Mouse (Mus musculus) heart, embryonic 11.5 days (tissue): Measurements from ENCODE around the gene Prf1. TPM values are rescaled to one million over a fixed set of nuclear protein-coding genes. Genes with fewer than 3 reads are reported as not detected.

Experiments used
- ATAC-seq: fragments of 200-750 bp; cut with Nextera tagmentation; replicated peaks from 2 replicates; pipeline ENCODE4 v1.8.0; 2017; ENCODE audit warnings: moderate library complexity; ENCODE audit not compliant: insufficient number of reproducible peaks, low FRiP score, low TSS enrichment
- H3K27ac ChIP-seq: fragments of 300-500 bp; sonication (generic); 2 replicates; pipeline ENCODE4 v1.5.1; 2014; ENCODE audit warnings: mild to moderate bottlenecking, low read depth, low read length
- H3K27me3 ChIP-seq: fragments of 300-500 bp; sonication (generic); 2 replicates; pipeline ENCODE4 v1.6.1; 2014; ENCODE audit warnings: mild to moderate bottlenecking, low read length, mixed read lengths; ENCODE audit not compliant: control insufficient read depth, insufficient read depth
- H3K36me3 ChIP-seq: fragments of 300-500 bp; sonication (generic); 2 replicates; pipeline ENCODE4 v1.6.1; 2014; ENCODE audit warnings: mild to moderate bottlenecking, low read length, moderate library complexity, mixed read lengths; ENCODE audit not compliant: control insufficient read depth, insufficient read depth
- H3K4me1 ChIP-seq: fragments of 300-500 bp; sonication (generic); 2 replicates; pipeline ENCODE4 v1.6.1; 2014; ENCODE audit warnings: low read length; ENCODE audit not compliant: control insufficient read depth, insufficient read depth
- H3K4me2 ChIP-seq: fragments of 300-500 bp; sonication (generic); 2 replicates; pipeline ENCODE4 v1.6.1; 2014; ENCODE audit warnings: mild to moderate bottlenecking, moderate library complexity
- H3K4me3 ChIP-seq: fragments of 300-500 bp; sonication (generic); 2 replicates; pipeline ENCODE4 v1.5.1; 2014; ENCODE audit warnings: low read depth, low read length
- H3K9ac ChIP-seq: fragments of 300-500 bp; sonication (generic); 2 replicates; pipeline ENCODE4 v1.6.1; 2014; ENCODE audit warnings: mild to moderate bottlenecking, low read depth, low read length, moderate library complexity
- H3K9me3 ChIP-seq: fragments of 300-500 bp; sonication (generic); replicated peaks from 2 replicates; pipeline ENCODE4 v1.6.1; 2016; ENCODE audit warnings: low read length; ENCODE audit not compliant: control insufficient read depth
- WGBS: fragments of 180-500 bp; shearing (Covaris S2); extraction: QIAGEN DNeasy Blood & Tissue Kit; methylation state at CpG from one replicate; pipeline ENCODE4 v1.1.7; 2014; ENCODE audit not compliant: insufficient replicate concordance; 5-methylcytosine and 5-hydroxymethylcytosine counted together
- polyA plus RNA-seq: library from polyadenylated mRNA; unstranded; fragments of >200 nt; fragmentation: Nextera tagmentation; extraction: Ambion mirVana; gene quantifications from 2 replicates; pipeline ENCODE4 v1.2.1, GENCODE M21; 2014

Gene Prf1
- polyA plus RNA-seq, 1 experiment from 2014 or later: 0.10 TPM

DNA sequence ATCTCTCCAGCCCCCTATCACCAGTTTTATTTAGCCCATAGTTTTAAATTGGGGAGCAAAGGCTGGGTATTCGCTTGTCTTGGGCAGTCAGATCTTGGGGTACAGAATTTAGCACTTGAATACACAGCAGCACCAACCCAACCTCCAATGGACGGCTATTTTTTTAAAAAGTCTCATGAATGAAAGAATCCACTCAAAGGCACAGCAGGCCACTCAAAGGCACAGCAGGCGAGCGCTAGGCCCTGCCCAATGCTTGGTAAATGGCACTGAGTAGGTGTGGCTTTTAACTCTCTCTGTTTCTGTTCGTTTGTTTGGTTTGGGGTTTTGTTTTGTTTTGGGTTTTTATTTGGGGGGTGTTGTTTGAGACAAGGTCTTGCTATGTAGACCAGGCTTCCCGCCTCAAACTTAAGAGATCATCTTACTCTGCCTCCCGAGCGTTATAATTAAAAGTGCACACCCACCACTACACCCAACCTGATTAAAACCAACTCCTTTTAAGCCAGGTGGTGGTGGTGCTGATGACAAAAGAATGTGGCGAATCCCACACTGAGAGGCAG lies 17.8 kb downstream of the Prf1 start:
- H3K9me3 ChIP-seq: no peaks in the 10 kb centered on the region
- H3K9ac ChIP-seq: no peak overlapping the region
- no peak overlapping the region for H3K27ac ChIP-seq
- H3K27me3 ChIP-seq: no peaks in the 10 kb centered on the region
- ATAC-seq: no peak
- H3K36me3 ChIP-seq: no peaks in the 10 kb centered on the region
- H3K4me2 ChIP-seq: no peak overlapping the region
- WGBS: 58% methylated on average over 9 of the region's 9 CpGs
- H3K4me3 ChIP-seq: no peak overlapping the region
- H3K4me1 ChIP-seq: peaks cover 15% of the 10 kb centered on the region

DNA sequence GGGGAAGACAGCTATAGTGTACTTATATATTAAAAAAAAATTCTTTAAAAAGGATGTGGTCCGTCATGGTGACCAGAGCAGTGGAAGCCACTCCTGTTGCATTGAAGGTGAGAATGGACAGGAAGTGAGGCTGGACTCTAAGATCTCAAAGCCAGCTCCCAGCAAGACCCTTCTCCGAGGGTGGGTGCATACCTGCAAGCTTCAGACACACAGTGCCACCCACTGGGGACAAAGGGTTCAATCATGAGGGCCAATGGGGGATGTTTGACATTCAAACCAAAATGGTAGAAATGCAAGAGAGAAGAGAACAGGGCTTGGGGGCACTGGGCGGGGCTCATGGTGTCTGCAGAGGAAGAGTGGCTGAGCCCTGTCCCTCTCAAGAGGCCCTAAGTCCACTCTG lies 20.9 kb downstream of the Prf1 start:
- ATAC-seq: no peak
- H3K4me3 ChIP-seq: no peak overlapping the region
- 87% methylated on average over 3 of the region's 3 CpGs for WGBS
- H3K4me1 ChIP-seq: peaks cover 6% of the 10 kb centered on the region; the same call in 1 of the 2 replicates
- no peak overlapping the region for H3K27ac ChIP-seq
- H3K27me3 ChIP-seq: no peaks in the 10 kb centered on the region
- H3K9ac ChIP-seq: no peak overlapping the region
- H3K4me2 ChIP-seq: no peak overlapping the region
- no peaks in the 10 kb centered on the region for H3K36me3 ChIP-seq
- no peaks in the 10 kb centered on the region for H3K9me3 ChIP-seq

DNA sequence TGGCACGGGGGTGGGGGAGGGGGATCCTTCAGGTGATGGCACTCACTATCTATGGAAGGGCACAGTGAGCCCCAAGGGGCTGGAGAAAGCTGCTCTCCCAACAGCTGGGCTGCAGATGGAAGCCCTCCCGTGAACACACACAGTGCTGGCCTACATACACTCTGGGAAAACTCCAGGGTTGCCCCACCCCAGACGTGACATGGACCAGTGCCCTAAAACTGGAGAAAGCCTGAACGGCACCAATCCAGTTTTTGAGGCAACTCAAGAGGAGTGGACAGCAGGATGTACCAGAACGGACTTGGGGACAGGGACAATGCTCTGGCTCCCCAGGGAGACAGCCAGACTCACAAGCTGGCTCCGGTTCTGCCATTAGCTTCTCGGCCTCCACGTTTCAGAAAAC lies 27.1 kb downstream of the Prf1 start:
- ATAC-seq: no peak
- no peak overlapping the region for H3K4me2 ChIP-seq
- H3K9ac ChIP-seq: no peak overlapping the region
- peaks cover 22% of the 10 kb centered on the region for H3K4me1 ChIP-seq
- no peaks in the 10 kb centered on the region for H3K27me3 ChIP-seq
- H3K4me3 ChIP-seq: no peak overlapping the region
- no peaks in the 10 kb centered on the region for H3K9me3 ChIP-seq
- H3K36me3 ChIP-seq: no peaks in the 10 kb centered on the region; the same call in 1 of the 2 replicates
- WGBS: 74% methylated on average over 8 of the region's 8 CpGs
- no peak overlapping the region for H3K27ac ChIP-seq

DNA sequence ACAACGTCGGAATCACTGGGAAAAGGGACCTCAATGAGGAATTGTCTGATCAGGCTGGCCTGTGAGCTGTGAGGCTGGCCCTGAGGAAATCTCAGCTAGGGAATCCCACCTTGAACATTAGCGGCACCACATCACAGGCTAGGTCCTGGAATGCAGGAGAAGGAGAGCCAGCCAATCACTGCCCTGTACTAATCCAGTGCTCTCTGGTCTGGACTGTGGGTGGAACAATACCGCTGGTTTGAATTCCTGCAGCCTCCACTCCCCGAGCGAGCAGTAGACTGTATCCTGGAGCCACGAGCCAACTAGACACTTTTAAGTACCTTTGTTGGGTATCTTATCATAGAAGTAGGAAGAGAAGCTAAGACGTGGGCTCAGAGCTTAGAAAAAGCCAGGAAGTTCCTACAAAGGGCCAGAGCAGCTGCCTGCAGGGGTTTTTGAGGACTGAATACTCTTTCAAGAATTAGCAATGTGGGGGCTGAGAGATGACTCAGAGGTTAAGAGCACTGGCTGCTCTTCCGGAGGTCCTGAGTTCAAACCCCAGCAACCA lies 28.2 kb downstream of the Prf1 start:
- Histone ChIP-seq H3K9me3 (no peaks in the 10 kb centered on the region), H3K27me3 (no peaks in the 10 kb centered on the region), H3K4me1 (peaks cover 22% of the 10 kb centered on the region), H3K4me3 (no peak overlapping the region), H3K27ac (0 out of 2 replicates have a peak overlapping the region, but pooled peaks have one; percentile 43), H3K9ac (no peak overlapping the region), H3K4me2 (no peak overlapping the region), H3K36me3 (no peaks in the 10 kb centered on the region; the same call in 1 of the 2 replicates)
- 36% methylated on average over 9 of the region's 9 CpGs for WGBS
- 0 out of 2 replicates have a peak, but pooled peaks have one; percentile 40 for ATAC-seq

DNA sequence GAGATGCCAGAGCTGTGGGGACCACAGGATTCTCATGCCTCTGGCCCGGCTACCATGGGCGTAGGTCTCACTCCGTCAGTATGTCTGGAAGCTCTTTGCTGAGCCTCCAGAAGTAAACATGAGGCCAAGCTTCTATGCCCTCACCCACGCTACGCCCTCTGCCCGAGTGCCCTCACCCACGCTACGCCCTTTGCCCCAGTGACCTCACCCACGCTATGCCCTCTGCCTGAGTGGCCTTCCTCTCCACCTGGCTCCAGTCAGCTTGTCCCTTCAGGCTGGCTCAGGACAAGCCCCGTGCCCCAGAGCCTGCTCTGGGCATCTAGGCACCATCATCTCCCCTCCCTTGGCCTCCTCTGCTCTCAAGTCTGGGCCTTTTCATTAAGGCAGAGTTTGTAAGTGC lies 29.9 kb downstream of the Prf1 start:
- ATAC-seq: no peak
- no peak overlapping the region for H3K4me3 ChIP-seq
- no peaks in the 10 kb centered on the region; the same call in 1 of the 2 replicates for H3K36me3 ChIP-seq
- 73% methylated on average over 10 of the region's 10 CpGs for WGBS
- H3K4me1 ChIP-seq: peaks cover 22% of the 10 kb centered on the region
- peak overlapping the region; percentile 6 for H3K27ac ChIP-seq
- H3K9ac ChIP-seq: 0 out of 2 replicates have a peak overlapping the region, but pooled peaks have one; percentile 35
- no peaks in the 10 kb centered on the region for H3K27me3 ChIP-seq
- H3K4me2 ChIP-seq: no peak overlapping the region
- H3K9me3 ChIP-seq: no peaks in the 10 kb centered on the region

DNA sequence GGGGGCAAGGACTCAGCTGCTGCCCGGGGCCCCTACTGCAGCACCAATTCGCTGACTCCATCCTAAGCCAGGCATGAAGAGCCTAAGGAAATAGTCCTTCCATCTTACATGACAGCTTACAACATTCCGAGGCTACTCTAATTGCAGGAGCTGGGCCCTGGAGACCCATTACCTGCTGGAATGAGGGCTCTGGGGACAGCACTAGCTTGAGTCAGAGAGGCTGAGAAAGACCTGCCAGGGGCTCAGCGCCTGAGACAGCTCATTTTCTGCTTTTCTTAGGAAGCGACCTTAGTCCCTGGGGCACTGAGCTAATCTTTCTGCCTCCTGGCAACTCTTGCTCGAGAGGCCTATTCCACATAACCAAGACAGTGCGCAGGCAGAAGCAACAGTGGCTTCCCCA lies 31.3 kb downstream of the Prf1 start:
- Histone ChIP-seq H3K9ac (peak overlapping the region; percentile 43; the same call in 1 of the 2 replicates), H3K4me3 (no peak overlapping the region), H3K9me3 (no peaks in the 10 kb centered on the region), H3K36me3 (peaks cover 6% of the 10 kb centered on the region), H3K27me3 (no peaks in the 10 kb centered on the region), H3K27ac (no peak overlapping the region), H3K4me2 (no peak overlapping the region), H3K4me1 (peaks cover 22% of the 10 kb centered on the region)
- WGBS: 51% methylated on average over 7 of the region's 7 CpGs
- no peak for ATAC-seq

DNA sequence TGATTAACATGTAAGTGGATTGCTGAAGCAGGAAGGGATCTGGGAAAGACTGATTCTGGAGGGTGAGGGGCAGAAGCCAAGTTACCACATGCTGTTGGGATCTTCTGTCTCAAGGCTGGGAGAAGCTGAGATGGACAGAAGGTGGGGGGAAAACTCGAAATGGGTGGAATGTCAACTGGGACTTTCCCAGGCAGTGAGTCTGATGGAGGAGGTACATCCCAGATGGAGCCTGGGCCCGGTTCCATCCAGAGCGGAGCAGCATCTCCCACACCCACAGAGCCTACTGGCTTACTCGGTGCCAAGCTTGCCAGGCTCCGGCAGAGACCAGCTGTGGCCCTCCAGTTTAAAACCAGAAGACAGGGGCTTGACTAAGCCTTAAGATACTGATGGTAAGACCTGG lies 33.4 kb downstream of the Prf1 start:
- no peak overlapping the region for H3K4me2 ChIP-seq
- 79% methylated on average over 5 of the region's 5 CpGs for WGBS
- H3K27ac ChIP-seq: no peak overlapping the region
- peaks cover 17% of the 10 kb centered on the region for H3K4me1 ChIP-seq
- no peak overlapping the region for H3K9ac ChIP-seq
- H3K9me3 ChIP-seq: no peaks in the 10 kb centered on the region
- H3K4me3 ChIP-seq: no peak overlapping the region
- H3K36me3 ChIP-seq: peaks cover 6% of the 10 kb centered on the region
- no peak for ATAC-seq
- no peaks in the 10 kb centered on the region for H3K27me3 ChIP-seq

DNA sequence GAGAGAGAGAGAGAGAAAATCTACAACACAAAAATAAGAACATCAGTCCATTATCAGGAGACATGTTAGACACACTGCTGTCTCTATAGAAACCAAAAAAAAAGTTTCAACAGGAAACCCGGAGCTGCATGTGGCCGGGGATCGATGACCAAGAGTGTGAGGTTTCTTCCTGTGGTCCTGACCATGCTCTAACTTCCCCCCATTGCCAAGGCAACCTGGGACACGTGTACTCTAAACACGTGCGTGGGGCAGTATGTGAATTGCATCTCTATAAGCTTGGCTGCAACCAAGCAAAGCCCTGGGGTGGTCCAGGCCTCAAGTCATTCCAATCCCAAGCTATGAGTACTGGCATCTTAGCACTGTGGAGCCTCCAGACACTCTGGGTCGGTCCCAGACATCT lies 36.9 kb downstream of the Prf1 start:
- H3K9me3 ChIP-seq: no peaks in the 10 kb centered on the region
- no peak for ATAC-seq
- no peak overlapping the region for H3K27ac ChIP-seq
- no peaks in the 10 kb centered on the region for H3K4me1 ChIP-seq
- WGBS: 72% methylated on average over 7 of the region's 7 CpGs
- peaks cover 9% of the 10 kb centered on the region; the same call in 1 of the 2 replicates for H3K36me3 ChIP-seq
- H3K4me2 ChIP-seq: no peak overlapping the region
- H3K27me3 ChIP-seq: no peaks in the 10 kb centered on the region
- no peak overlapping the region for H3K4me3 ChIP-seq
- H3K9ac ChIP-seq: no peak overlapping the region

DNA sequence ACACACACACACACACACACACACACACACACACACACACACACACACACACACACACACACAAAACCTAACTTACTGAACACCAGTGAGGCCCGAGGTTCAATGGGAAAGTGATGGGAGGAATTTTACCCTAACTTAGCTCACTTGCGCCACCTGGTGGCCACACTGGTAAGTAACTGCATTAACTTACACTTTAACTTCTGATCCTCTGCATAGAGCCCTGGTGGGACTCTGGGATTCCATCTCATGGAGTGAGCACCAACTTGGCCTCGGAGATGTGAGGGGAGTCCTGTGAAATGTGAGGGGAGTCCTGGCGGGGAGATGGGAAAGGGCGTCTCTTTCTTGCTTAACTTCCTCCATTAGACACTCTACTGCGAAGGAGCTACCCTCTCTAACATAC lies 38.5 kb downstream of the Prf1 start:
- Histone ChIP-seq H3K27ac (no peak overlapping the region), H3K9me3 (no peaks in the 10 kb centered on the region), H3K9ac (no peak overlapping the region), H3K36me3 (peaks cover 9% of the 10 kb centered on the region; the same call in 1 of the 2 replicates), H3K4me1 (no peaks in the 10 kb centered on the region), H3K4me2 (no peak overlapping the region), H3K27me3 (no peaks in the 10 kb centered on the region), H3K4me3 (no peak overlapping the region)
- WGBS: 26% methylated on average over 6 of the region's 6 CpGs
- ATAC-seq: no peak
